ENCODE assay signal across 17 mouse cellular contexts in genomic region chr19:3695006-3695405, GRCm38 (mm10).
"Had no signal": no experiment of that assay in that cellular context is flagged by ENCODE, and none has a peak within 500 bp of the region (broad histone marks: within the 10 kb centered on the region; RNA-seq: fewer than 3 reads in every experiment).

No protein-coding gene starts in this region.

- H3K27ac ChIP-seq: kidney, embryonic 15.5 days; left cerebral cortex, adult 2 months; liver, embryonic 13.5 days; macrophage; midbrain, embryonic 12.5 days; midbrain, embryonic 15.5 days; neural tube, embryonic 12.5 days; neural tube, embryonic 15.5 days; stomach, embryonic 15.5 days had no signal

- DNase-seq: kidney, adult 8-10 months; kidney, postnatal 10 days; kidney, postnatal 36 days; layer of hippocampus, postnatal 36 days; liver, embryonic 13.5 days; right cerebral cortex, adult 18-20 months; right cerebral cortex, postnatal 25 days; spleen, adult 18-20 months; thymus, postnatal 25 days had no signal

- H3K4me3 ChIP-seq: kidney, embryonic 15.5 days; left cerebral cortex, adult 2 months; liver, embryonic 13.5 days; midbrain, embryonic 12.5 days; midbrain, embryonic 15.5 days; neural tube, embryonic 12.5 days; neural tube, embryonic 15.5 days; stomach, embryonic 15.5 days had no signal

- H3K4me1 ChIP-seq: midbrain, embryonic 12.5 days; midbrain, embryonic 15.5 days; neural tube, embryonic 12.5 days; neural tube, embryonic 15.5 days; stomach, embryonic 15.5 days had no signal

- H3K27me3 ChIP-seq: kidney, embryonic 15.5 days; liver, embryonic 13.5 days; midbrain, embryonic 12.5 days; midbrain, embryonic 15.5 days; neural tube, embryonic 12.5 days; neural tube, embryonic 15.5 days; stomach, embryonic 15.5 days had no signal

- H3K36me3 ChIP-seq: kidney, embryonic 15.5 days; liver, embryonic 13.5 days; midbrain, embryonic 12.5 days; midbrain, embryonic 15.5 days; neural tube, embryonic 12.5 days; neural tube, embryonic 15.5 days; stomach, embryonic 15.5 days had no signal
